Mouse (Mus musculus) gastrocnemius, postnatal 10 days (tissue): ENCODE results near the gene Ccno. TPM values are rescaled to one million over a fixed set of nuclear protein-coding genes. Genes with fewer than 3 reads are reported as not detected.
A peak's percentile ranks its signal among the peaks of the same experiment; 100 is the strongest.
"Not testable (repeated sequence)": the region's sequence is repeated elsewhere in the genome, so short reads cannot be mapped to it uniquely, and the experiment has no call there.

Experiments used
- DNase-seq: peaks from one replicate; pipeline ENCODE4 v3.0.0; 2021; ENCODE audit warnings: mixed read lengths
- microRNA-seq, 2 experiments: library from miRNA; unstranded; fragments of <30 nt; microRNA quantifications; one replicate each; pipeline ENCODE4 v1.2.0; 2021
- total RNA-seq, 2 experiments: library from RNA; stranded (reverse); gene quantifications; 2 replicates each; pipeline ENCODE4 v1.2.3; 2021

Gene Ccno
- total RNA-seq, 2 experiments from 2014 or later = 0.21 to 0.23 TPM

DNA sequence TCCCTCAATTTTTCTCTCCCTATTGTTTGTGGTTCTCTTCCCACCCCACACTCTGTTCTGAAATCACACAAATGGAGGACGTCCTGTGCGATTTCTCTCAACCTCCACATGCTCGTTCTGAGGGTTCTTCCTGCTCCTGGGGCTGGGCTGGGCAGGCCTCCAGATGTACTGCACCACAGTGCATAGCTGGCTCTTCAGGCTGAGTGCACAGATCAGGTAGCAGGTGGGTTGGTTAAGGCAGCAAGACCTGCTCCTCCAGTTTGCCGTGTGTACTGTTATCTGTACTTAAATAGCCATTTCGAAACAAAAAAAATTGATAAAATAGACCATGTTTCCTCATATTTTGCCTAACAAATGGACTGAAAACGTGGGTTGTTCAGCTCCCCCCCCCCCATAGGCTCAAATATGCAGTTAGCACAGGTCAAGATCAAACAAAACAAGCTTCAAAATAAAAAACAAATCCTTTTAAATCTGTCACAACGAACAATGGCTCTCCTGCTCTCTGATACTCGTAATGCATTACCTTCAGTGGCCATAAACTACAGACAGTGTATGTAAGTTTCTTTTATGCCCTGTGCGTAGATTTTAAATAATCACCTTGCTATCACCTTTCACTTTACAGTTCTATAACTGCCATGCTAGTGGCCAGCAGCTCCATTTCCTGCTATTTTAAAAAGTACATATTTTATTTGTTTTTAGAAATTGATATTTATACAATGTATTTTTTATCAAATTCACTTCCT, 13.1 kb downstream of the Ccno start:
- no peak for DNase-seq

DNA sequence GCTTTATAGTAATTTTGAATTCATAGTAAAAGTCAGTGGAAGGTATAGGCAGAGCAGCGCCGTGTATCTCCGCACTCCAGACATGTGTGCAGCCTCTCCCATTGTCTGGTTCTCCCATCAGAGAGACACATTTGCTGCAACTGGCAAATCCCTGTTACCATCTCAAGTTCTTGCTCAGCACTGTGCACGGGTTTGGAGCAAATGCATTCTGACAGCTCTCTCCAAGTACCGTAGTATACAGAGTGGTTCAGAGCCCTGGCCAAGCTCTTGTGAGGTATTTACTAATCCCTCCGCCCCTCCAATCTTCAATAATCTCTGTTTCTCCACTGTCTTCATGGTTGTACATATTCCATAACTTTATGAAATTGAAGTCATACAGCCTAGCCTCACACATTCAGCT, 25.1 kb downstream of the Ccno start:
- no peak for DNase-seq

DNA sequence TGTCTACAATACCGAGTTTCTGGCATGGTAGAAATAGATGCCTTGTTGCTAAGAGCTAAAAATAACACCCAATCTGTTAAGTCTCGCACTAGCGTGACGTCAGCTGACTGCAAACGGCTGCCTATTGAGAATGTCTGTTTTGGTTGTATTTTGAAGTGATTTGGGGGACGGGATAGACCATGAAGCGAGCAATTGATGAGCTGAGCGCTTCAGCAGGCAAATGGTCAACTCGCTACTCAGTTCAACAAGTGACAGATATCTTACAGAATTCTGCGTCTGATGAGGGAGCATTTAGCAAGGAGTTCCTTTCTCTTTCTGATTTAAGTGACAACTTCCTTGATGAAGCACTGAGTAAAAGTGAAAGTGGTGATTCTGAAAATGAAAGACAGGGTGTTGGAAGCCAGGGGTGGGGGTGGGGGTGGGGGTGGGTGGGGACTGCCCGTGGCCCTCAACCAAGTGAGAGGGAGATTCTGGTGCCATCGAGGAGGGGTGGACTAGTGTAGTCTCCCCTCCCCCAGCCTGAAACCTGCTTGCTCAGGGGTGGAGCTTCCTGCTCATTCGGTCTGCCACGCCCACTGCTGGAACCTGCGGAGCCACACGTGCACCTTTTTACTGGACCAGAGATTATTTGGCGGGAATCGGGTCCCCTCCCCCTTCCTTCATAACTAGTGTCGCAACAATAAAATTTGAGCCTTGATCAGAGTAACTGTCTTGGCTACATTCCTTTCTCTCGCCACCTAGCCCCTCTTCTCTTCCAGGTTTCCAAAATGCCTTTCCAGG, 25.8 kb downstream of the Ccno start:
- DNase-seq = not testable (repeated sequence)

DNA sequence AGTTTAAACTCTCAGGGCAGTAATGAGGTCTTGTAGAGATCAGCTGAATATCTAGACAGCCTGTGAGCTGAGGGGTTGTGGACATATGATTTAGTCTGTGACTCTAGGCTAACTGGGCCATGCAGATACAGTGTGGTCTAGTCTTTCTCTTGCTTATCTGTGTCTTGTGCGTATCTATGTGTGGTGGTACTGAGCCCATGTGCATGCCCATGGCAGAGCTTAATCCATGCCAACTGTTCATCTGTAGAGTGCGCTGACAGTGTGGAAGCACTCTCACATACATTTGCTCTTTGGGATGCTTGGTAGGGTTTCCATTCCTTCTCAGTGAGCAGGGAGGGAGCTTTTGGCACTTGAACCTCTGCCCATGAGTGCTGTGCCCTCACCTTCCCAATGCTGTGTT, 33.9 kb downstream of the Ccno start:
- no peak for DNase-seq

DNA sequence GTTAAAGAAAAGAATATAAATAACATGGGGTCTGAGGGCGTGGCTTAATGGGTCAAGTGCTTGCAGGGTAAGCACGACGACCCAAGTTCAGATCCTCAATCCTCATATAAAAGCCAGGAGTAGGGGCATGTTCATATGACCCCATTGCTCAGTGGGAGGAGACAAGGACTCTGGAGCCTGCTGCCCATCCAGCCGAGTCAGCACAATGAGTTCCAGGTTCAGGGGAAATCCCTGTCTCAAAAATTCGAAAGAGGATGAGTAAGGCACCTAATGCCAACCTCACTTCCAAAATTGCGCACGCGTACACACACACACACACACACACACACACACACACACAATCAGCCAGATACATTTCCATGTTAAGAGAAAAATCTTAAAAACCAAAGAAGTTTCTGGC, 34.9 kb downstream of the Ccno start:
- DNase-seq = no peak

DNA sequence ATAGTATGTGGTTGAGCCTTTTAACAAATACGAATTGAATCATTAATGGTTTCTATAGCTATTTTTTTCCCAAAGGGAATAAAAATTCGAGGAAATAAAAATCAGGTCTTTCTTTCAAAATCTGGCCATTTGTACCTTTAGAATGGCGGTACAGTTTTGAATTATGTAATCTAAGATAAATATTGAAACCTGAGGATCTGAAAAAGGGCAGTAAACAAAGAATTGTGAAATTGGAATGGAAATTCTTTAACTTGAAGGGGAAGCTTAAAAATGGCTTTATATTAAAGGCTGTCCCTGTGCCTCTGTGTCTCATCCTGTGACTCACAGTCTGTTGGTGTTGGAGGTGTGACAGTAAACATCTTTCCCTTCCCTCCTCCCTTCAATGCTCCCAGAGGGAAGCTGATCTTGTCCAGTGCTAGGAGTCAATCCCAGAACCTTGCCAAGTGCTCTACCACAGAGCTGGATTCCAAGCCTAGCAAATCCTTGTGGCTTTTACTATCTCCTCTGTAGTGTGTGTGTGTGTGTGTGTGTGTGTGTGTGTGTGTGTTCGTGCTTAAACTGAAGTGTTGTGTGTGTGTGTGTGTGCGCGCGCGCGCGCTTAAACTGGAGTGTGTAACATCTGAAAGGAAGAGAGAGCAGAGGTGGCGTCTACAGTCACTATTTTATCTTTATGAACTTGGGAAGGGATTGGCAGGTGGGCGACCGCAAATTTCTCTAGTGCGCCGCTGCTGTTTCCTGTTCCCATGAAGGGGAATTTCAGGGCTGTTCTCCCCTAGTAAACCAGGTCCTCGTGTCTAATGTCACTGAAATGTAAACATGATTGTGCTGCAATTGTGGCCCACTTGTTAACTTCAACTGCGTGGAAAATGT, 35.9 kb downstream of the Ccno start:
- DNase-seq = no peak

DNA sequence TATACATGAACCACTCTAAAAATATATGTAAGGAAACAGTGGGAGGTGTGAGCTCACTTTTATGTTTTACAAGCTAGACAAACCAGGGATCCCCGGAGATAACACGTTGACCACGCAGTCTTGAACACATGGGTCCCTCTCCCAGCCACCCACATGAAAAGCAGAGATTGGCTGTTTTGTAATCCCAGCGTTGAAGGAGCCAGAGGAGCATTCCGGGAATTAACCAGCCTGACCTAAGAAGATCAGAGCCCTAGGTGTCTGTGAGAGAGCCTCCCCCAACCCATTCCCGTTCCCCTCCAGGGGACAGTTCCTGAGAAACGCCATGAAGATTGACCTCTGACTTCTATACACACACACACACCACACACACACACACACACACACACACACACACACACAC, 43.7 kb downstream of the Ccno start:
- no peak for DNase-seq

DNA sequence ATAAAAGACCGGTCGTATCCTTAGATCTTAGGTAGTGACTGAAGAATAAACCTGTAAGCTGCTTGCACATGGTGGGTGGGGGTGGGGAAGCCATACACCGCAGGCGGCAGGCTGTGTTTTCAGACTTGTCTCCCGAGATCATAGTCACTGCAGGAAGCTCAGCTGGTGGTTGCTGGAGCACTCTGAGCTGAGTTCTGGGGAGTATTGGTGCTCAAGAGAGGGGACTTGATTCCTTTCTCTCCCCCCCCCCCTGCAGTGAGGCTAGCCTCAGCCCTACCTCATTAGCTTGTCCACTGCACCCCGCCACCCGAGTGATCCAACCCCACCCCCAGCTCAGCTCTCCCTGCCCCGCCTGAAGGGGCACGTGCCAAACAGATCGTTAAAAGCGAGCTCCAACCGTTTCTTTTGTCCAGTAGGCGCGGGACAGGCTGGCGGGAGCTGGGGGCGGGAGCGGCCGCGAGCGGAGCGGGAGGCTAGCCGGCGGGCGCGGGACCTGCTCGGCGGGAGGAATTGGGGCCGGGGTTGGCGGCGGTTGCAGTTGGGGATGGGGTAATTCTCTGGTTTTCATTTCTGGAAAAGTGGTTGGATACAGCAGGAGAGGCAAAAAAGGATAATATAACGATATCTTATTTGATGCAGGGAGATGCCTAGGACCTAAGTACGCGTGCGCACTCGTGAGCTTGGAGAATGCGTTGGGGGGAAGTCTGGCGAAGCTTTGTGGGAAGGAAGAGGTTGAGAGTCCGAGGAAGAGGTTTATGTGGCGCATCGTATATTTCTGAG, 44.4 kb downstream of the Ccno start:
- DNase-seq = peak; percentile 21

DNA sequence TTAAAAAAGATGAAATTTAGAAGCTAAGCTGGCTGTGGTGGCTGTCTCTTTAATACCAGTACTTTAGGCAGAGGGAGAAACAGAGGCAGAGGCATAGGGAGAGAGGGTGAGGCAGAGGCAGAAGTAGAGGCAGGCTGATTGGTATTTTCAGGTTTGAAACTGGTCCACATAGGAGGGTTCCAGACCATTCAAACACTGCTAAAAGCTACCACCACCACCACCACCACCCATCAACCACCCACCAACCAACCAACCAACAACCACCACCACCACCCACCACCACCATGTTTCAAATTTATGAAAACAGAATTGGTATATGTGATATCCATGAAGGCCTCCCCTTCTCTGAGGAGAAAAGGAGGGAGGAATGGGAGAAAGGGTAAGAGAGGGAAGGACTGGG, 45.2 kb downstream of the Ccno start:
- DNase-seq = no peak

DNA sequence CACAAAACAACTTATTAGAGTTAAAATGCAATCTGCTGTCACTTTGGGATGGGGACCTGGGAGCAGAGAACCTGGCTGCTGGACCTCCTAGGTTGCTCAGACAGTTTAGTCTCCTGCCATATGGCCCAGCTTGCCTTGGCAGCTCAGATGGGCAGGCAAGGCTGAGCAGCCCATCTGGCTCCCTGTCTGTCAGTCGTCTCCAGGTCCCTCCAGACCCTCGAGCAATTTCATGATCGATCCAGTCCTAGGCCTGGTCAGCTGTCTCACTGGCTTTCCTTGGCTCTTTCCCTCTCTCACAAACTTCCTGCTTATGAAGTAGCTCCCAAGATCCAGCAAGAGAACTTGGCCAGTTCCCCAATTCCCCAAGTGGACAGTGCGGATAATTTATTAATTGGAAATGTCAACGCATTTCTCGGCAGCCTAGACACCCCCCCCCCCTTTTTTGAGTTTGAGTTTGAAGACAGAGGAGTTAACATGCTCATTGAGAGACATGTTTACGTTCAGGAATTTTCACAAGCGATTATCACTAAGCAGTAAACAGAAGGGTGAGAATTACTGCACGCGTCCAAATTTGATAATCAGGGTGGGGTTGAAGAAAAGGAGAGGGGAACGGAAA, 46.8 kb downstream of the Ccno start:
- no peak for DNase-seq

DNA sequence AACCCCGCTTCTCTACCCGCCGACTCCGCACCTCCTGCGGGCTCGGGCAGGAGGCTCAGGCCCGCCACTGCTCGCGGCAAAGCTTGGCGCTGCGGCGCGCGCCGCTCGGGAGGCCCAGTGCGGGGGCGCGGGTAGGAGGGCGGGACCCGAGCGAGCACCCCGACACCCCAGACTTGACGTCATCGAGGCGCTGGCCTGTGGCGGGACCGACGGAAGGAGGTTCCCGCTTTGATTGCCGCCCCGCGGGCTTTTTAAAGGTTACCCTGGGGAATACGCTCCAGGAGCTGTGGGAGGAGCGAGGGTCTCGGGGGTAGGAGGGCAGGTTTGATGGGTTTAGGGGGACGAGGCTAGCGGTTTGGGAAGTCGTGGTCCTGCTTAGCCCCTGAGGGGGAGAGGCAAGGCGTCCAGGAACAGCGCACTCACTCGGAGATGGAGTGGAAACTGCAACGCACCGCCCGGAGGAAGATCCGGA, 47.4 kb downstream of the Ccno start, which contains the start of gene Cdc20b:
TSS of gene Cdc20b (plus strand) at position 162 of the 472 bp plus-strand sequence.
- DNase-seq = peak; percentile 30

DNA sequence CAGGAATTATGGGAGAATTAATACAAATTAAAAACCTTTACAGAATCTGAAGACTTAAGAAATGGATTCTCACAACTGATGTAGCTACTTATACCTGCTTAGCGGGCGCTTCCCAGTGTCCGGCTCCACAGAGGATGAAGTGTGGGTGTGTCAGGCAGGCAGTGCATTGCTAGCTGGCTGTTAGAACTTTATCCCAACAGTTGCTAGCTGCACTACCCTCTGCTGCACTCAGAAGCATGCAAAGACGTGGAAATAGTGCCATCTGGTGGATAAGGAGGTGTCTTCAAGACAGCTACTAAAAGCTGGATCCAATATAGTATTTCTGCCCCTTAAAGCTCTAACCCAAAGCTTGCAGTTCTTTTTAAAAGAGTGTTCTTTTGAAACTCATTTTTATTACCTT, 48.2 kb downstream of the Ccno start:
- DNase-seq = peak; percentile 36

Small RNA genes within 50 kb of the gene (microRNA-seq; reads per million reads assigned to microRNA genes)
- gene Mir449a (19.1 to 38.1 reads per million in 2 experiments), gene Mir449b (0 reads per million in 2 experiments), gene Mir449c (0 reads per million in 2 experiments)

Other genes with a start within 250 kb of the Ccno start
- gene Plpp1, start 187.0 kb upstream of the Ccno start, total RNA-seq = 10 to 100 TPM; 78.3 to 89.9 TPM
- 10 to 100 TPM; 25.8 to 28.7 TPM for gene Mtrex, start 60.4 kb upstream of the Ccno start, total RNA-seq
- 10 to 100 TPM; 12.3 to 12.4 TPM for gene Dhx29, start 60.3 kb upstream of the Ccno start, total RNA-seq
- gene Mcidas, start 6.0 kb downstream of the Ccno start, total RNA-seq = not detected
- not detected for gene Cdc20b, start 47.3 kb downstream of the Ccno start, total RNA-seq
- gene Gpx8, start 58.6 kb downstream of the Ccno start, total RNA-seq = 10 to 100 TPM; 36.2 to 43.7 TPM
- gene Gzma, start 113.2 kb downstream of the Ccno start, total RNA-seq = not detected
- gene Esm1, start 221.9 kb downstream of the Ccno start, total RNA-seq = 1 to 10 TPM; 3.6 to 3.9 TPM
- gene Gzmk, start 238.1 kb downstream of the Ccno start, total RNA-seq = not detected